Mouse (Mus musculus): ENCODE measurements around the gene Trcg1. TPM values are rescaled to one million over a fixed set of nuclear protein-coding genes. Genes with fewer than 3 reads are reported as not detected.

The Trcg1 gene
- polyA plus RNA-seq, 1 experiment = not detected

DNA sequence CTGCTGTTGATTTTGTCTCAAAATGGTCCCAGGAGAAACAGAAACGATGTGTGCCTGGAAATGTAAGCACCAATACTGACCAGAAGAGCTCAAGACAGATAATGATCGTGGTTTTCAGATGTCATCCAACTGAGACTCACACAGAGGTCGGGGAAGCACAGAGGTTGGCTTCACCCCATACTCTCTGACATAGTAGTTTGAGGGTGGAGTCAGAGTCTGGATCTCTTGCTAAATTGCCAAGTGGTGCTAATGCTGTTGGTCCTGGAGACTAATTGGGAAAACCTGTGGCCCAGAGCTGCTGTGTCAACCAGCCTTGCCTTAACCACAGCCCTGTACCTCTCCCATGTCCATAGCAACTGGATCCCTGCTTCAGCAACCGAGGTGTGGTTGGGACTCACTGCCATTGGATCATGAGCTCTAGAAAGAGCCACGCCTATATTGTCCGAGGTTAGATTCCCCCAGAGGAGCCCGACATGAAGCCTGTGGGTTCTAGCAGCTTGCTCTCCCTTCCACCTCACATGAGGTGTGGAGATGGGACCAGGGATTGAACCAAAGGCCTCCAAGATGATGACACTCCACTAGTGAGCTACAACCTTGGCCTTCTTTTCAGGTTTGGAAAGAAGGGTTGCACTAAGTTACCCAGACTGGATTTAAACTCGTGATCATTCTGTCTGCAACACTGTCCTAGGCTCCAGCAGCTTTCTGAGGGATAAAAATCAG, 4.7 kb upstream of the Trcg1 start:
- 51% methylated on average over 8 of the region's 8 CpGs for WGBS

DNA sequence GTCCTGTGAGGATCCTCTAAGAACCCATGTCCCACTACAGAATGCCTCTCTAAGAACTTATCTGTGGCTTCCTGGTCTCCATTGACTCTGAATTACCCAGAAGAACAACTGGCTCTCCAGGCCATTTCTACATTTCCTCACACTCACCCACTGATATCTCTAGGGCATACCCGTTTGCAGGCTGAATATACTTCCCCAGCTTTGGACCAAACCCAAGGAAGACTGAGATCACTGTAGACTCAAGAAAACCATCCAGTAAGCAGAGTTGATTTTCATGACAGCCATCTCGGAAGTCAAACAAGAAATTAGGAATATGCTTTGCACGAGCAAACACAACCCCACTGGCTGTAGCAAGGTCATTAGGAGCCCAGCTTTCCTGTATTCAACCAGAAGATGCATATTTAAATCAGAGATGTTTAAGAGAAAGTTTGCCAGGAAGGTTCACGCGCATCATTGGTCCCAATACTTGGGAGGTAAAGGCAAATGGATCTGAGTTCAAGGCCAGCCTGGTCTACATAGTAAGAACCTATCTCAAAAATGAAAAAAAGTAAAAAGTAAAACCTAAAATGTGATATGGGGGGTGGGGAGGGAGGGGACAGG, 3.9 kb upstream of the Trcg1 start:
- no peak for DNase-seq (ENCODE audit: low read depth, low spot score)
- WGBS = 82% methylated on average over 5 of the region's 5 CpGs

More for the DNA sequence above, 4.7 kb upstream of the Trcg1 start:
- DNase-seq (ENCODE audit: low read depth, low spot score) = no peak

DNA sequence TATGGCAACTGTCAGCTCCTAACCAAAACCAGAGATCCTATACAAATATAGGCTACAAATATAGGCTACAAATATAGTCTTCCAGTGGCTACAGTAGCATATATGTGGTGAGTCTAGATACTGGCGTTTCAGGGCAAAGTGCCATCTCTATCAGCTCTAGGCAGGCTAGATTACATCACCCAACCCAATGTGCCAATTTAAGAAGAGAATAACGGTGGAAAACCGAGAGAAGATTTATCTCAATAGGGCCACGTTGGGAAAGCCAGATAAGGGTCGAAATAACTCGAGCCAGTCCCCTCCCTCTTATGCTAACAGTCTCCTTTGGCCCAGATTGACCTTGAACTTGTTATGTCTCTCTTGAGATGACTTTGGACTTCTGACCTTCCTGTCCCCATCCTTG, 3.2 kb upstream of the Trcg1 start:
- no peak for DNase-seq (ENCODE audit: low read depth, low spot score)
- 52% methylated on average over 6 of the region's 6 CpGs for WGBS

- DNase-seq (ENCODE audit: low read depth, low spot score) = no peak
- 86% methylated on average over 3 of the region's 3 CpGs for WGBS
These were observed 2.6 kb upstream of the Trcg1 start for GRCm38 (mm10) chr9:57233767-57234166.

- no peak for DNase-seq (ENCODE audit: low read depth, low spot score)
- 78% methylated on average over 5 of the region's 5 CpGs for WGBS
These were observed 1.3 kb downstream of the Trcg1 start for GRCm38 (mm10) chr9:57237705-57238104.

DNA sequence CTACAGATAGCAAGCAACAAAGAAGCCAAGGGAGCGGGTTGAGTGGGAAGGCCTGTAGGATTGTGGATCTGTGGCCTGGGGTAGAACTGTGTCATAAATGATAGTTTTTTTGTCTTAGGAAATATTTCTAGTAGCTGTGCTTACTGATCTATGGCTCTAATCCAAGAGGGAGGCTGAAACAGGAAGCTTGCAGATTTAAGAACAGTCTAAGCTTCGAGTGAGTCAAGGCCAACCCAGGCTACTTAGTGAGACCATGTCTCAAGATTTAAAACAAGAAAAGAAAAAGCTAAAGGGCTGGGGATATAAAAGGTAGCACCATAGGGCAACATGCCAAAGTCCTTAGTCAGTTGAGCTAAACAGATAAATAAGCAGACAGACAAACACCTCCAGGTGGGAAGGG, 1.9 kb downstream of the Trcg1 start:
- 76% methylated on average over 2 of the region's 2 CpGs for WGBS
- no peak for DNase-seq (ENCODE audit: low read depth, low spot score)

- no peak for DNase-seq (ENCODE audit: low read depth, low spot score)
- WGBS = 91% methylated on average over 5 of the region's 5 CpGs
These were observed 4.8 kb downstream of the Trcg1 start for GRCm38 (mm10) chr9:57241111-57241510.

DNA sequence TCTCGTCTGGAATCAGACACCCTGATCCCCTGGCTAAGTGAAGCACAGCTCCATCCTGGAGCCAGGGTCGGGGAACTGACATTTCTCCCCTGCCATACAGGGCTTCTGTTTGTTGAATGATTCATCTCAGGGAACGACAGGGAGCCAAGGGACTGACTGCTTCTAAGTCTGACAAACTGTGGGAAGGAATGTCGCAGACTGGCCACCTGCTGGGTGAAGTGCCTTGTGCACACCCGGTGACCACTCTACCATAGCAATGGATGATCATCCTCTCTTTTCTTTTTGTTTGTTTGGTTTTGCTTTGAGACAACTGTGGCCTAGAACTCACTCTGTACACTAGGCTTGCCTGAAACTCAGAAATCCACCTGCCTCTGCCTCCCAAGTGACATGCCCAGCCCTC, 6.6 kb downstream of the Trcg1 start:
- no peak for DNase-seq (ENCODE audit: low read depth, low spot score)
- WGBS = 38% methylated on average over 5 of the region's 5 CpGs

- no peak for DNase-seq (ENCODE audit: low read depth, low spot score)
- 49% methylated on average over 7 of the region's 7 CpGs for WGBS
These were observed 7.8 kb downstream of the Trcg1 start for GRCm38 (mm10) chr9:57244106-57244685.

GRCm38 (mm10) chr9:57246482-57246881, 10.1 kb downstream of the Trcg1 start:
- WGBS = 92% methylated on average over 5 of the region's 5 CpGs
- DNase-seq (ENCODE audit: low read depth, low spot score) = no peak

GRCm38 (mm10) chr9:57247201-57247671, 10.9 kb downstream of the Trcg1 start:
- DNase-seq (ENCODE audit: low read depth, low spot score) = no peak

DNA sequence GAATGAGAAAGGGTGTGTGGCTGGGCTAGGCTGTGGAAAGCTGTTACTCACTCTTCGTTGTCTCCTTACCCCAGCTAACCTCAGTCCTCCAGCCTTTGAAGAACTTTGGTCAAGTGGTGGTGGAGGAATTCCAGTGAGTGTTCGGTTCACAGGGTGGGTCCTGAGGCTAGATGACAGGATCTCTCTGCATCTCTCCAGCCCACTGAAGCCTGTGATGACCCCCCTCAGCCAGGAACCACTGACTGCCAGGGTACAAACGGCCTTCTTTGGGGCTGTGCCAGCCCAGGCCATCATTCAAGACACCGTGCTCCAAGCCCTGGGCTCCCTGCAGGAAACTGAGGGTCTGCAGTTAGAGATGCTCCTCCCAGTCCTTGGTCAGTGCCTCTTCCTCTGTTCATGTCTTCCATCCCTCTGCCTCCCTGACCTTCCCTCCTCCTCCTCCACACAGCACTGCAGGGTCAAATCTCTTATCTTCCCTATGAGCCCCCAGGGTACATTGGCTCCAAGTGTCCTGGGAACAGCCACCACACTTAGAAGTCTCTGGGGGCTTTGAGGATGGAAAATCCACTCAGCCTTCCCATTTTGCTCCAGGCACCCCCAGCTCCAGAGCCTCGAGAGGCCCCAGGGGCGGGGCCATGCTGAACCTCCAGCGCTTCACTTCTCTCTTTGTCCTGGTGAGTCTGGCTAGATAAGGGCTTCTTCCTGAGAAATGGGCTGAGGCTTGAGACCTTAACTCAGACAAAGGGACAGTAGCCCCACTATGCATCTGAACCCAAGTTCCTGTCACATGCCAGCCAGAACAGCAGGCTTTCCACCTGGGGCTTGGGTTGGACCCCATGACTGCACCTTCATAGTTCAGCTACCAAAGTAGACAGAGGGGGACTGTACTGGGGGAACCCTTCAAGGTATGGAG, 11.9 kb downstream of the Trcg1 start:
- DNase-seq (ENCODE audit: low read depth, low spot score) = no peak
- 53% methylated on average over 7 of the region's 7 CpGs for WGBS

More at GRCm38 (mm10) chr9:57247201-57247671, 10.9 kb downstream of the Trcg1 start:
- WGBS = 16% methylated on average over 8 of the region's 8 CpGs

GRCm38 (mm10) chr9:57250026-57250425, 13.7 kb downstream of the Trcg1 start:
- DNase-seq (ENCODE audit: low read depth, low spot score) = no peak
- WGBS = 87% methylated on average over 4 of the region's 4 CpGs

- WGBS = 74% methylated on average over 2 of the region's 2 CpGs
- no peak for DNase-seq (ENCODE audit: low read depth, low spot score)
These were observed 14.8 kb downstream of the Trcg1 start for GRCm38 (mm10) chr9:57251139-57251538.

- 61% methylated on average over 7 of the region's 7 CpGs for WGBS
- no peak for DNase-seq (ENCODE audit: low read depth, low spot score)
These were observed 17.7 kb downstream of the Trcg1 start for GRCm38 (mm10) chr9:57254061-57254460.

- no peak for DNase-seq (ENCODE audit: low read depth, low spot score)
- WGBS = 61% methylated on average over 9 of the region's 9 CpGs
These were observed 18.6 kb downstream of the Trcg1 start for GRCm38 (mm10) chr9:57254823-57255495.

- WGBS = 94% methylated on average over 20 of the region's 20 CpGs
- DNase-seq (ENCODE audit: low read depth, low spot score) = no peak
These were observed 20.0 kb downstream of the Trcg1 start for GRCm38 (mm10) chr9:57256309-57256708.

DNA sequence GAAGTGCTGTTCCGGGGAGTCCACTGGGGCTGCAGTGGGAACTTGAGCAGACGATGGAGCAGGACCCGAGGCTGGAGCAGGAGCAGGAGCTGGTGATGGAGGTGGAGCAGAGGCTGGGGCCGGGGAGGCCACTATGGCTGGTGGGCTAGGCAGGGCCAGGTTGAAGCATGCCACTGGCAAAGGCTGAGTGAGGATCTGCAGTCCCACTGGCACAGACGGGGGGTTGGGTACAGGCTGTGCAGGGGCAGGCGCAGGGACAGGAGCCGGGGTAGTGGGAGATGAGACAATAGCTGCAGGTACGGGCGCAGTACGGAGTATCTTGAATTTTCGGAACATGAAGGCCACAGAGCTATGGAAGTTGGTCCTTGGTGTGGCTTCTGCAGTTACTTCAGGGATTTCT, 20.5 kb downstream of the Trcg1 start:
- WGBS = 91% methylated on average over 11 of the region's 11 CpGs
- no peak for DNase-seq (ENCODE audit: low read depth, low spot score)

DNA sequence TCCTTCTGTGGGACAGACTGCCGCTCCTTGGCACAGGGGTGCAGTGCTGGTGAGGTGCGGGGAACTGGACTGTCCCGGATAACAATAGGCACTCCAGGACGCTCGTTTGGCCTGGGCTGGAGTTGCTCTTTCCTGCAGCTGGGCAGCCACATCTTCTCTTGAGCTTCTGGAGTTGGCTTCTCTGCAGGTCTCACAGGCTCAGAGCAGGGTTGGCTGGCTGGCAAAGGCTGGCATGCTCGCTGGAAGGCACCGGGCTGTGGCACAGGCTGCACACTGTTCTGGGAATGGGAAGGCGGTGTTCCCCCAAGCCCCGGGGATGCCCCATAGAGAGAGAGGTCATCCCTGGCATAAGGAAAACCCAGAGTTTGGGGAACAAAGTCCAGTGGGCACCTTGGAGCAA, 21.3 kb downstream of the Trcg1 start:
- 90% methylated on average over 9 of the region's 9 CpGs for WGBS
- DNase-seq (ENCODE audit: low read depth, low spot score) = no peak

Measured in large intestine, adult 2 months (tissue).